Mouse (Mus musculus) frontal cortex, postnatal 10 days (tissue): Measurements from ENCODE around the gene Dnttip1.
A peak's percentile ranks its signal among the peaks of the same experiment; 100 is the strongest.
"Not testable (repeated sequence)": the region's sequence is repeated elsewhere in the genome, so short reads cannot be mapped to it uniquely, and the experiment has no call there.

Experiments
- DNase-seq, 2 experiments: peaks; one replicate each; pipeline ENCODE4 v3.0.0; 2022; ENCODE audit warnings: low spot score in 2 of 2, mixed read lengths in 1 of 2

Dnttip1 gene

DNA sequence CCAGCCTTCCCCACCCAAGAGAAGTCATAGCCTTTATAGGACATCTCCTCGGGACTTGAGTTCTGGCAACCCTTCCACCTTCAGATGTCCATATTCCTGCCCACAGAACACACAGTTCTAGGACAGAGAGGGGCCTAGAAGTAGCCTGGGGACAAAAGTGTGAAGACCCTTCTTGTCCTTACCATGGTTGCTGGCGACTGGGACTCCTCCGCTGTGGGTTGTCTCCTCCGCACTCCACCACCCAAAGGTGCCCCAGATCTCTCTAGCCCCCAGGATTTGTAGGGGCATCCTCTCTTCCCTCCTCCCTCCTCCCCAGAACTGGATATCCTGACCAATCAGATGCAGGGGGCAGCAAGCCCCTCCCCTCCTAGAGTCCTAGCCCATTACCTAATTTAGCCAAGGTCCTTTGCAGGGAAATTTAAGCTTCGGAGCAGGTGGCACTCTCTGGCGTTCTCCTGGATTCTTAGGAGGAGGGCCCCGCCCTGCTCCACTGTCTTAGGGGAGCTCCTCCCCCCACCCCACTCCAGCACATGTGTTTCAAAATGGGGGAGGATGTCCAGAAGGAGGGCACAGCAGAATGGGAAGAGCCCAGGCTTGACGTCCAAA, 33.8 kb downstream of the Dnttip1 start, which contains the start of gene Tnnc2:
Gene Tnnc2 (minus strand): TSS at position 487 of the 606 bp plus-strand sequence.
- DNase-seq, result no peak

DNA sequence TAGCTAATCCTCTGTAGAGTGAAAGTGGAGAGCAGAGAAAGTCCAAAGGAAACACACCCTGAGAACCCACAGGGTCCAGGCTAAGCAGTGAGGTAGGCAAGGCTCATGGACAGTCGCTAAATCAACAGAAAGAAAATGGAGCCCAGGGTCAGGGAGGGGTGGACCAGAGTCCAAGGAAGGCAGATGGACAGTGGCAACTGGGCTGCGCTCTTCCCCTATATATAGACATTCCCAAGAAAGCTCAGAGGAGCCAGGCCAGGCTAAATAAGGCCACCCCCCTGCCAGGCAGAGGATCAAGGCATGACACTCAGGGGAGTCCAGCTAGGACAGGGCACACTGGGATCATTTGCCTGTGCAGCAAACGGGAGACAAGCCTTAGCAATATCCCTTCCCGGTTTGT, 36.1 kb downstream of the Dnttip1 start:
- DNase-seq, result no peak

DNA sequence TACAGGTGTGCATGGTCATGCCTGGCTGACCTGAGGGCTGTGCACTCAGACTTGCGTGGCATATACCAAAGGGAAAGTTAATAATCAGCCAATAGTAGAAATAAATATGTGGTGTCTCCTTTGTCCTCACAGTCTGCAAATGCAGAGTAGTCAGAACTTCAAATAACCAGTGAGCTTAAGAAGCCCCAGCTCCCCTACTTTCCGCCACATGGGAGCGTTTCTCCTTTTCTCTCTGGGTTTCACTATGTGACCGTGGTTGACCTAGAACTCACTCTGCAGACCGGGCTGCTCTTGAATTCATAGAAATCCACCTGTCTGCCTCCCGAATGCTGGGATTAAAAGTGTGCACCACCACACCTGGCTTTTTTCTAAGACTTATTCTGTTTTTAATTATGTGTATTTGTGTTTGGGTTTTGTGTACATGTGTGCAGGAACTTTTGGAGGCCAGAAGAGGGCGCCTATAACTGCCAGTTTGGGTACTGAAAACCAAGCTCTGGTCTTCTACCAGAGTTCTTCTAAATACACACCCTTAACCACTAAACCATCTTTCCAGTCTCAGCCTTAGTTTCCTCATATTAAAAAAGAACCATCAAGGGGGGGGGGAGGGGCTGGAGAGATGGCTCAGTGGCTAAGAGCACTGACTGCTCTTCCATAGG, 38.3 kb downstream of the Dnttip1 start:
- no peak for DNase-seq

DNA sequence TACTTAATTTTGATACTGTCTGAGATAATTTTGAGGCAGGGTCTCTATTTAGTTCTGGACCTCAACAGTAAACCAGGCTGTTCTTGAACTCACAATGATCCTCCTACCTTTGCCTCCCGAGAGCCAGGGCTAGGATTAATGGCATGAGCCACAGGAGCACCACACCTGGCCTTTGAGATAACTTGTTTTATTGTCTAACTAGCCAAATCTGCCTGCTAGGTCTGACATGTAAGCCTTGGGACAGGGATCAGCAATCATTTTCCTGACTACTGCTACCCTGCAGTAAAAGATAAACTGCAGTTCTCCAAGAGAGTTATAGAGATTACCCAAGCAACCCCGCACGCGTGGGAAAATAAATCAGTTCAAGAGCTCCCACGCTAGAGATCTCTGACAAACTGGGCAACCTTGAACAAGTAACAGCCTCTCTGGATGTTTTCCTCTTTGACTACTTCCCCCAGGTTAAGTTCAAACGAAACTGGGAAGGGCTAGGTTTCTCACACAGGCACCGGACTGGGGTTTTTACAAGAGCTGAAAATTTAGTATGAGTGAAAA, 39.2 kb downstream of the Dnttip1 start:
- DNase-seq, result no peak

DNA sequence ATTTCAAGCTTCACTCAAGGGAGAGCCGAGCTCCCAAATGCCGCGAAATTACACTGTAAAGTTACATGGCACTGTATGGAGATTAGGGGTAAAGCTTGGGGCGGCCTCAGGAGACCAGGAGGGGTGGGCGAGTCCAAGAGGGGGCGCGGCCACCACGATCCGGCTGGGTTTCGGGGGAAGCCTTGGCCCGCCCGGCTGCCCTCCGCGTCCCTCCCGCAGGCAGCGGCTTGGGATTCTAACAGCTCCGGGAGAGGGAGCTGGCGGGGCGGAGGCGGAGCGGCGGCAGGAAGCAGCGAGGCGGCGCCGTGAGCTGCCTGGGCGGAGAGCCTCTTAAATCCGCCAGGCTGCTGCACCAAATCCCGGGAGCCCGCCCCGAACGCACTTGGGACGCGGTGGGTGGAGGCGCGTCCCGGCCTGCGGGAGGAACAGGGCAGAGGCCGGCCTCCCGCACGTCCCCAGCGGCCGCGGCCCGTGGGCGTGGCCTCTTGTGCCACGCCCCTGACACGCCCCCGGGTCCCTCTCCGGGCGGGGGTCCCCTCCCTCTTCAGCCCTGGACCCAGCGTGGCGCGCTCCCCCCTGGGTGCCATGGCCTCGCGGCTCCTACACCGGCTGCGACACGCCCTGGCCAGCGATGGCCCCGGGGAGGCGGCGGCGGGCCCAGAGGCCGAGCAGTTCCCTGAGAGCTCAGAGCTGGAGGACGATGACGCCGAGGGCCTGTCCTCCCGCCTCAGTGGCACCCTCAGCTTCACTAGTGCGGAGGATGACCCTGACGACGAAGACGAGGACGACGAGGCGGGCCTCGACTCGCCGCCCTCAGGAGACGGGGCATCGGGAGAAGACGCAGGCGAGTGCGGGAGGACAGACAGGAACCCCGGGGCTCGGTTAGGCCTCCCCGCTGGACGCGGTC, 40.0 kb downstream of the Dnttip1 start, which contains the start of gene Snx21:
Gene Snx21 (plus strand): TSS at position 343 of the 907 bp plus-strand sequence.
- DNase-seq, result peak; percentile 73 to 81

DNA sequence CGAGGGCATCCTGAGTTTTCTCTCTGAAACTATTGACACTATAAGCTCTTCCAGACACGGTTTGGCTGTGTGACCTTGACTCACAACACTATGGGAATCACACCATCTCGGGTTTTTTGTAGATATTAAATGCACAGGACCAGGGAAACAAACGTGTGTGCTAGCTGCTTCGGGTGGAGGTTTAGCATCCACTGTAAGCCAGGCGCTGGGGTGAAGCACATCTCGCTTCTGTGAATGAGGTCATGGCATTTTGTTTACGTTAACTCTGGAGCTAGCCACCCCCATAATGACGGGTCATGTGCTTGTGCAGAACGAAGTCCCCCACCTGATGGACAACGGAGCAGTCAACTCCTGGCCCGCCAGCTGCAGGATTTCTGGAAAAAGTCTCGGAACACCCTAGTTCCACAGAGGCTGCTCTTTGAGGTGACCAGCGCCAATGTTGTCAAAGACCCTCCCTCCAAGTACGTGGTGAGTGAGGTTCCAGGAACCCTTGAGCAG, 40.7 kb downstream of the Dnttip1 start:
- no peak for DNase-seq

DNA sequence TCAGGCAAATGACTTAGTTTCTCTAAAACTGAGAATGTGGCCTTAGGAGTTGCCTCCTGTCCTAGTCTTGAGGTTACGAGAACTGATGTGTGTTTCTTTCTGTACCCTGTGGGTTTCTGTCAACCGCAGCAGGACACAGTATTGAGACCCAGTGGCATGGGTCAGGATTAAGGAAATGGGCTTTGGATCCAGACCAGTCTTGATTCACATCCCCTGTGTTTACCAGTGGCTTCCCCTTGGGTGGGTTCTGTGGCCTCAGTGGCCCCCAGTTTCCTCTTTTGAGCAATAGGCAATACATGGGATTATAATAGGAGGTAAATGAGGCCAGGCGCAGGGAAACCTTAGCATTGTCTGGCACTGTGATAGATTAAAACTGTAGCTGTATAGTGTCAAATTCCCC, 41.2 kb downstream of the Dnttip1 start:
- no peak for DNase-seq

DNA sequence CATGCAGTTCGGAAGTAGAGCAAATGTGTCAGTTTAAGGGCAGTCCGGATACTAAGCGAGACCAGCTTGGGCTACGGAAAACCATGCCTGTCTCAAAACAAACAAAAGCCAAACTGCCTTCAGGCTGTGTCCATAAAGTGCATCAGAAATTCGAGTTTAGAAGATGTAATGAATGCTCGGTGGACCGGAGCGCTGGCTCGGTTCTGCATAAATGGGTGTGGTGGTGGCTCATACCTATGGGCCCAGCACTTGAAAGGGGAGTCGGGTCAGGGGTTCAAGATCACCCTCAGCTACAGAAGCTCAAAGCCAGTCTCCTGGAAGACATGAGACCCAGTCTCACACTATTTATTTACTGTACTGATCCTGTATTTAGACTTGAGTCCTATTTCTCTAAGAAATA, 42.0 kb downstream of the Dnttip1 start:
- DNase-seq, result no peak

DNA sequence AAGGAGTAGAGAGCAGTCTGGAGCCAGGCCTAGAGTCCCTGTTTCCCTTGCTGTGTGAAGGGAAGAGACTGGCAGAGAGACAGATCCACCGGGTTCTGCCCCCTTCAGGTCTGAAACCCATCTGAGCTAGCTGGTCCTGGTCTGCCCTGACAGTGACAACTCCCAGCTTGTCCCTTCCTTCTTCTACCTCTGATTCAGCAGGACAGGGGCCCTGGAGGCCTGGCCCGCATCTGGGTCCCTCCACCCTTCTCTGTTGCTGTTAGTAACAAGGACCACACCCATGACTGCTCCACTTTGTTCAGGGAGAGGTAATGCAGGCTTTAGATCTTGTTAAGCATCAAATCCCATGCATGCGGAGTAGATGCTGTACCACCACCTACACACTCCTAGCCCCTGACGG, 42.6 kb downstream of the Dnttip1 start:
- no peak for DNase-seq

DNA sequence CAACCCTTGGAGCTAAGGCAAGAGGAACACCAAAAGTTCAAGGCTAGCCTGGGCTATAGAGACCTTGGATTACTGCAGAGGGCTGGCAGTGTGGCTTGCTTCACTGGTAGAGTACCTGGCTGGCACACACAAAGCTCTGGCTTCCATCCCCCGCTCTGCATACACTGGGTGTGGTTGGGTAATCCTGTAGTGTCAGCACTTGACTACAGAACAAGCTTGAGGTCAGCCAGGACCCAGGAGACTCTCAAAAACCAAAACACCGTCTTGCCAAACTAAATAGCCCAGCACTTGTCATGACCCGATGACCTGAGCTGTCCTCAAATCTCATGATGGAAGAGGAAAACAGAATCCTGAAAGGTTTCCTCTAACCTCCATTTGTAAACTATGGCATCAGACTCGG, 44.7 kb downstream of the Dnttip1 start:
- DNase-seq, result no peak

DNA sequence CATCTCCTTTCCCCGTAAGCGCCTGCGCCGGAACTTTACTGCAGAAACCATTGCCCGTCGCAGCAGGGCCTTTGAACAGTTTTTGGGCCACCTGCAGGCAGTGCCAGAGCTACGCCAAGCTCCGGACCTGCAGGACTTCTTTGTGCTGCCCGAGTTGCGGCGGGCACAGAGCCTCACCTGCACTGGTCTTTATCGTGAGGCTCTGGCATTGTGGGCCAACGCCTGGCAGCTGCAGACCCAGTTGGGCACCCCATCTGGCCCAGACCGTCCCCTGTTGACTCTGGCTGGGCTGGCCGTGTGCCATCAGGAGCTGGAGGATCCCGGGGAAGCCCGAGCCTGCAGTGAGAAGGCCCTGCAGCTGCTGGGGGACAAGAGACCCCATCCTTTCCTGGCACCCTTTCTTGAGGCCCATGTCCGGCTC, 46.1 kb downstream of the Dnttip1 start:
- no peak for DNase-seq

DNA sequence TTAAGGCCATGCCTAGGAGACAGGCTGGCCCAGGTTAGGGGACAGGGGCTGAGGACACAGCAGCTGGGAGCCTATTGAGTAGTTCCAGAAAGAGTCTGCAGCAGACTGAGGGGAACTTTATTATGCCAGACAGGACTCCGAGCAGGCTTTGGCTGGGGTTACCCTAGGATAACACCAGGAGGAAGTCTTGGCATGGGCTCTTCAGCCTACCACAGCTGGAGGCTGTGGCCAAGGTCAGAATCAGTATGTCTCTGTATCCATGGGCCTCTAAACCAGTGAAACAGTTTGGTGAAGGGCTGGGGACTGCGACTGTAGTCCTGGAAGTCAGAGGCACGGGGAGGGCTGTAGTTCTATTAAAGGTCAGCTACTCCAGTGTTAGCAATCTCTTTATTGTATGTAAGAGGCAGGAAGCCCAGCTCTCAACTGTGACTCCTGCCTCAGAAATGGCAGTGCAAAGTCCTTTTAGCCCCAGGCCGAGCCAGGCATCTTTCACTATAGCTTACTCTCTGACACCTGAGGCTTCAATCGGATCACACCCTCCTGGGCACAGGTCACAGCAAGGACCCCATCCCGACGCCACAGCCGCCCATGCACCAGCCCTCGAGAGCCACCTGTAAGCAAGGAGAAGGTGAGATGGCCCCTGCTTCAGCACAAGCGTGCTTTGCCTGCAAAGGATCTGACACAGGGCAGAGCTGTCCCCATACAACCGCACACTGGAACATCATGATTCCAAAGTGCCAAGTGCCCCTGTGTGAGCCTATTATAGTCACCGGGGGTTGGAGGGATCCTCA, 46.8 kb downstream of the Dnttip1 start:
- no peak for DNase-seq

DNA sequence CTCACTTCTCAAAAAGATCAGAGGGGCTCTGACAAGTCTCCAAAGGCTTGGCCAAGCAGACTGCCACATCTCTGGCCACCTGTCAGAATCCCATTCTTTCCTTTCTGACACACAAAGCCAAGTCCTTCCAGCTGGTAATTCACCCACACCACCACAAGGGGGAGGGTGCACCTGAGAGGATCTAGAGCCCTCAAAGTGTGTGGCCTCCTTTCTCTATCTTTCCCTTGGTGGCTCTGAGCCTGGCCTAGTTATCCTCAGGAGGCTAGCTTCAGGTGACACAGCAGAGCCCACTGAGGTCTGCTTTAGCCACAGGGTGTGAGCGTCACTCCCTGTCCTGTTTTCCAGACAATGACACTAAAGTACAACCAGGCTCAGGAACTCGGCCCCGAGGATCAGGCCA, 47.5 kb downstream of the Dnttip1 start:
- DNase-seq, result no peak

DNA sequence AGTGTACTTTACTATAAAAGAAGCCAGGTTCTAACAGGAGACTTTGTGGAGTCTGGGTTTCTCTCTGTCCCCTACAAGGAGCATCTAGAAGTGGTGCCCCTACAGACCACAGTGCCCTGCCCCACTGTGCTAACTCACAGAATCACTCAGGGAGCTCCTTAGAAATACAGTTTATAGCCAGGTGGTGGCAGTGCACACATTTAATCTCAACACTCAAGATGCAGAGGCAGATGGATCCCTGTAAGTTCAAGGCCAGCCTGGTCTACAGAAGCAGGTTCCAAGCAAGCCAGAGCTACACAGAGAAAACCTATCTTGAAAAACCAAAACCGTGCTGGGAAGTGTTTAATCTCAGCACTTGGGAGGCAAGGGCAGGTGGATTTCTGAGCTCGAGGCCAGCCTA, 48.0 kb downstream of the Dnttip1 start:
- no peak for DNase-seq

DNA sequence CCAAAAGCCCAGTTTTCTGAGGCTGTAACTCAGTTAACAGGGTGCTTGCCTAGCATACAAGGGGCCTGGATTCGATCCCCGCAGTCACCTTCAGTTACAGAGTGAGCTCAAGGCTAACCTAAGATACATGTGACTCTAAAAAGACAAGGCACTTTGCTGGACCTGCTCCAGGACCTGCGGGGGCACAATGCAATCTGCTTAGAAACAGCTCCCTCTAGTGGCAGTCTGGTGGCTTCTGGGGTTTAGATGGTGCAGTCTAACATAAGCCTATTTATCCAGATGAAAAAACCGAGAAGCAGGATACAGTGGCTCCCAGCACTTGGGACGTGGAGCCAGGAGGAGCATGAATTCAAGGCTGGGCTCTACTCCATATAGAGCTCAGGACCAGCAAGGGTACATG, 48.5 kb downstream of the Dnttip1 start:
- peak; percentile 68 to 74 for DNase-seq

DNA sequence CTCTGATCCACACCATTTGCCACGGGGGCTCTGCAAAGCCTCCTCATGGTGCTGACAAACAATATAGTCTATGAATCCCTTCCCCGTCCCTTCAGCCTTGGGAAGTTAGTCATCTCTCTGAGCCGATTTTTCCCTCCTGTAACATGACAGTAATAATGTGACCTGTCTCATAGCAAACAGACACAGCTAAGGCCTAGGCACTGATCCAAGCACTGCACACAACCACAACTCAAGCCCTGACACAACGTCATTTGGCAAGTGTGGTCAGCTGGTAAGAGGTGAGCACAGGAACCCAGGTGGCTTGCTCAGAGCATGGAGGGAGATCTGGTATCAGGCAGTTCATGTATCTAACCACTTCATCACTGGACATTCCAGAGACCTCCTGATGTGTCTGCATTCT, 50.1 kb downstream of the Dnttip1 start:
- no peak for DNase-seq

DNA sequence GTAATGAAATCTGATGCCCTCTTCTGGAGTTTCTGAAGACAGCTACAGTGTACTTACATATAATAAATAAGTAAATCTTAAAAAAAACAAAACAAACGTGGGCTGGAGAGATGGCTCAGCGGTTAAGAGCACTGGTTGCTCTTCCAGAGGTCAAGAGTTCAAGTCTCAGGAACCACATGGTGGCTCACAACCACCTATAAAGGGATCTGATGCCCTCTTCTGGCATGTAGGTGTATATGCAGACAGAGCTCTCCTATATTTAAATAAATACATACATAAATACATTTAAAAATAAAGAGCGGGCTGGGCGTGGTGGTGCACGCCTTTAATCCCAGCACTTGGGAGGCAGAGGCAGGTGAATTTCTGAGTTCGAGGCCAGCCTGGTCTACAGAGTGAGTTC, 52.8 kb downstream of the Dnttip1 start:
- not testable (repeated sequence) for DNase-seq

DNA sequence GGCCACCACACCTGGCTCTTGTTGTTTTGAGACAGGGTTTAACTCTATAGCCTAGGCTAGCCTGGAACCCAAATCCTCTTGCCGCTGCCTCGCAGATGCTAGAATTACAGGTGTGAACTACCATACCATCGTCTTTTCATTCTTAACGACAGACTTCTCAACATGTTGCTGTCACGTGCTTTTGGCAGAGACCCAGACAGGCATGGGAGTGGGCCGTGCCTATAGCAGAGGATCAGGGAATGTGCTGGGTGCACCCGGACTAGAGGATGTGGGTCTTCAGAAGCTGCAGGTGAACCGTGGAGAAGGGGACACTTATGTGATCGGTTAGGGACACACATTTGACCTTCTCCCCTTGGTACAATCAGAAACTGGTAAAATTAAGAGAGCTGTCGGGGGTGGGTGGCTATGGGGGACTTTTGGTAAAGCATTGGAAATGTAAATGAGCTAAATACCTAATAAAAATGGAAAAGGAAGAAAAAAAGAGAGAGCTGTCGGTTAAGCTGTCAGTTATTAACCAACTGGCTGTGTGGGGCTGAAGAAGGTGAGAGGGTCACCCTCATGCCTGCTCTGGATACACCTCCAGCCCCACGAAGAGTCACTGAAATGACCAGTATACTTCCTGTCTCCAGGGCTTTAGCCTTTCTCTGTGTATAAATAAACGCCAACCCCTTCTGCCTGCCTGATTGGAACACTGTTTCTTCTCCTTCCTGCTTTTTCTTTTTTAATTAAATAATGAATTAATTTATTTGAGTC, 54.6 kb downstream of the Dnttip1 start:
- no peak for DNase-seq

DNA sequence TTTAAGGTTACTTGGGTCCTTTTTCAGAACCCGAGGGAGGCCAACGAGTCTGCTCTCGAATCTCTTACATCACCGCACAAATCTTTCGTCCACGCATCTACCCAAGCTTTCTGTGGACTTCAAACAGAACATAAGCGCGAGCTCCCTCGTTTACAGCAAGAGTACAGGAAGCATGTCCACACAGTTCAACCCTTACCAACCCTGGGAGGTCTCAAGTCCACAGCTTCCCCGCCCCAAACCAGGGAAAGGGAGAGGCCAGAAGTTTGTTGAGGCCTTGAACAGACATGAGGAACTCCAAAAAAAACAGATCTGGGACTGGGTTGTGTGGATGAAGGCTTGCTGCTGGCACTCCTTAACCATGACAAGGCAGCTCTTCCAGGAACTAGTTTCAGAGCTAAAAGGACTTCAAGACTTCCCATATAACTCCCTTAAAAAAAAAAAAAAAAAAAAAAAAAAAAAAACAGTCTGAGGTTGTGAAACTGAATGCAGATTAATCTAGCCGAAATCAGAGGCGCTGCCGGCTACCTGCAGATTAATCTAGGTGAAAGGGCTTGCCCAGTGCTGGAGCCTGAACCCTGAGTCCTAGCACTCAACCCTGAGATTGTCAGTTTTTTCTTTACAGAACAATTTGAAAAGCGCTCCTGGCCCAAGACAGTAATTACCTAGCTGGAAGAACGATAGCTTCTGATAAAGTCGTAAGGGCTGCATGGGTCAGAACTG, 57.6 kb downstream of the Dnttip1 start:
- DNase-seq, result no peak

DNA sequence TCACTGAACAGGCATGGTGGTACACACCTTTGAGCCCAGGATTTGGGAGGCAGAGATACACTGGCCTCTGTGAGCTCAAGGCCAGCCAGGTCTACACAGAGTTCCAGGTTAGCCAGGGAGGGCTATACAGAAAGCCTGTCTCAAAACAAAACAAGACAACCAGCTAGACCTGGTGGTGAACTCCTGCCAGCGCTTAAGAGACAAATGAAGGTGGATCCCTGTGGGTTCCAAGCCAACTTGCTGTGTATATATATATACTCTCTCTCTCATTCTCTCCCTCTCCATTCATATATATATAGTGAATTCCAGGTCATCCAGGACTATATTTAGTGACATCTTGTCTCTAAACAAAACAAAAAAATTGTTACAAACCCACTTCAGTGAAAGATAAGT, 58.1 kb downstream of the Dnttip1 start:
- no peak for DNase-seq
